Mouse (Mus musculus): ENCODE measurements around the gene Nat8f6. TPM values are rescaled to one million over a fixed set of nuclear protein-coding genes. Genes with fewer than 3 reads are reported as not detected.
"Not testable (repeated sequence)": the region's sequence is repeated elsewhere in the genome, so short reads cannot be mapped to it uniquely, and the experiment has no call there.

Nat8f6 gene
- polyA plus RNA-seq, 1 experiment from 2014 or later, result not detected

- H3K27me3 ChIP-seq, result no peaks in the 10 kb centered on the region
- H3K27ac ChIP-seq, result no peak within 1 kb of the TSS
- no peaks in the 10 kb centered on the region for H3K9me3 ChIP-seq
- H3K4me2 ChIP-seq (replicated peaks), result no peak within 1 kb of the TSS
- no peak within 1 kb of the TSS for H3K4me3 ChIP-seq
- H3K4me1 ChIP-seq, result no peaks in the 10 kb centered on the region
- no peak within 1 kb of the TSS for H3K9ac ChIP-seq
- WGBS, result 82% methylated on average over 7 of the region's 7 CpGs
- ATAC-seq (ENCODE audit: insufficient number of reproducible peaks, insufficient read depth, low FRiP score, low TSS enrichment), result no peak
- H3K36me3 ChIP-seq, result no peaks in the 10 kb centered on the region
Measured at GRCm38 (mm10) chr6:85831796-85832321, 11.1 kb upstream of the Nat8f6 start, which contains the start of gene Nat8. Gene Nat8 (minus strand): TSS chr6:85832082.

- no peaks in the 10 kb centered on the region for H3K36me3 ChIP-seq
- H3K9me3 ChIP-seq, result no peaks in the 10 kb centered on the region
- H3K9ac ChIP-seq, result no peak overlapping the region
- H3K4me1 ChIP-seq, result no peaks in the 10 kb centered on the region
- no peak for ATAC-seq (ENCODE audit: insufficient number of reproducible peaks, insufficient read depth, low FRiP score, low TSS enrichment)
- H3K4me3 ChIP-seq, result no peak overlapping the region
- H3K27ac ChIP-seq, result no peak overlapping the region
- H3K27me3 ChIP-seq, result no peaks in the 10 kb centered on the region
- no peak overlapping the region for H3K4me2 ChIP-seq (replicated peaks)
- 50% methylated on average over 1 of the region's 1 CpGs for WGBS
Measured at GRCm38 (mm10) chr6:85829462-85829861, 8.7 kb upstream of the Nat8f6 start.

GRCm38 (mm10) chr6:85825886-85826285, 5.1 kb upstream of the Nat8f6 start:
- Histone ChIP-seq H3K4me3 (no peak overlapping the region), H3K27ac (no peak overlapping the region), H3K9me3 (no peaks in the 10 kb centered on the region), H3K9ac (no peak overlapping the region), H3K4me1 (no peaks in the 10 kb centered on the region), H3K4me2 (replicated peaks) (no peak overlapping the region), H3K27me3 (no peaks in the 10 kb centered on the region), H3K36me3 (no peaks in the 10 kb centered on the region)
- 91% methylated on average over 2 of the region's 2 CpGs for WGBS
- no peak for ATAC-seq (ENCODE audit: insufficient number of reproducible peaks, insufficient read depth, low FRiP score, low TSS enrichment)

- H3K9me3 ChIP-seq, result no peaks in the 10 kb centered on the region
- H3K36me3 ChIP-seq, result no peaks in the 10 kb centered on the region
- no peaks in the 10 kb centered on the region for H3K27me3 ChIP-seq
- ATAC-seq (ENCODE audit: insufficient number of reproducible peaks, insufficient read depth, low FRiP score, low TSS enrichment), result no peak
- no peak overlapping the region for H3K4me3 ChIP-seq
- H3K4me1 ChIP-seq, result no peaks in the 10 kb centered on the region
- WGBS, result 91% methylated on average over 1 of the region's 1 CpGs
- no peak overlapping the region for H3K9ac ChIP-seq
- H3K27ac ChIP-seq, result no peak overlapping the region
- H3K4me2 ChIP-seq (replicated peaks), result no peak overlapping the region
Measured at GRCm38 (mm10) chr6:85823382-85824090, 2.8 kb upstream of the Nat8f6 start.

- no peak for ATAC-seq (ENCODE audit: insufficient number of reproducible peaks, insufficient read depth, low FRiP score, low TSS enrichment)
- H3K9ac ChIP-seq, result no peak overlapping the region
- 79% methylated on average over 4 of the region's 4 CpGs for WGBS
- H3K27ac ChIP-seq, result no peak overlapping the region
- no peaks in the 10 kb centered on the region for H3K27me3 ChIP-seq
- no peaks in the 10 kb centered on the region for H3K4me1 ChIP-seq
- no peak overlapping the region for H3K4me3 ChIP-seq
- no peak overlapping the region for H3K4me2 ChIP-seq (replicated peaks)
- H3K36me3 ChIP-seq, result no peaks in the 10 kb centered on the region
- no peaks in the 10 kb centered on the region for H3K9me3 ChIP-seq
Measured at GRCm38 (mm10) chr6:85822286-85822685, 1.5 kb upstream of the Nat8f6 start.

- 53% methylated on average over 1 of the region's 1 CpGs for whole genome bisulfite sequencing
- Histone ChIP-seq H3K36me3 (no peaks in the 10 kb centered on the region), H3K9me3 (no peaks in the 10 kb centered on the region), H3K4me2 (replicated peaks) (no peak overlapping the region), H3K4me3 (no peak overlapping the region), H3K4me1 (no peaks in the 10 kb centered on the region), H3K27ac (no peak overlapping the region), H3K9ac (no peak overlapping the region), H3K27me3 (no peaks in the 10 kb centered on the region)
- ATAC-seq (ENCODE audit: insufficient number of reproducible peaks, insufficient read depth, low FRiP score, low TSS enrichment), result no peak
Measured at GRCm38 (mm10) chr6:85818338-85818737, 2.4 kb downstream of the Nat8f6 start.

GRCm38 (mm10) chr6:85813339-85813738, 7.4 kb downstream of the Nat8f6 start:
- H3K4me3 ChIP-seq, result no peak overlapping the region
- no peaks in the 10 kb centered on the region for H3K36me3 ChIP-seq
- no peaks in the 10 kb centered on the region for H3K4me1 ChIP-seq
- no peak overlapping the region for H3K27ac ChIP-seq
- H3K4me2 ChIP-seq (replicated peaks), result no peak overlapping the region
- no peak for ATAC-seq (ENCODE audit: insufficient number of reproducible peaks, insufficient read depth, low FRiP score, low TSS enrichment)
- no peaks in the 10 kb centered on the region for H3K27me3 ChIP-seq
- no peaks in the 10 kb centered on the region for H3K9me3 ChIP-seq
- H3K9ac ChIP-seq, result no peak overlapping the region
- 82% methylated on average over 2 of the region's 2 CpGs for WGBS

- H3K4me1 ChIP-seq; ATAC-seq (ENCODE audit: insufficient number of reproducible peaks, insufficient read depth, low FRiP score, low TSS enrichment); H3K9me3 ChIP-seq; H3K27me3 ChIP-seq; H3K27ac ChIP-seq; H3K9ac ChIP-seq; H3K4me2 ChIP-seq (replicated peaks); H3K4me3 ChIP-seq; H3K36me3 ChIP-seq: not testable (repeated sequence)
- 54% methylated on average over 3 of the region's 3 CpGs for WGBS
Measured at GRCm38 (mm10) chr6:85810942-85811537, 9.7 kb downstream of the Nat8f6 start.

GRCm38 (mm10) chr6:85810514-85810913, 10.2 kb downstream of the Nat8f6 start:
- H3K9ac ChIP-seq; H3K9me3 ChIP-seq; H3K4me3 ChIP-seq; H3K4me1 ChIP-seq; H3K36me3 ChIP-seq; H3K4me2 ChIP-seq (replicated peaks); ATAC-seq (ENCODE audit: insufficient number of reproducible peaks, insufficient read depth, low FRiP score, low TSS enrichment); H3K27ac ChIP-seq; H3K27me3 ChIP-seq: not testable (repeated sequence)
- WGBS, result 73% methylated on average over 3 of the region's 3 CpGs

- not testable (repeated sequence) for ATAC-seq (ENCODE audit: insufficient number of reproducible peaks, insufficient read depth, low FRiP score, low TSS enrichment); H3K4me3 ChIP-seq; H3K4me1 ChIP-seq; H3K27me3 ChIP-seq; H3K27ac ChIP-seq; H3K4me2 ChIP-seq (replicated peaks); H3K9ac ChIP-seq; H3K9me3 ChIP-seq; H3K36me3 ChIP-seq
- WGBS, result 71% methylated on average over 3 of the region's 3 CpGs
Measured at GRCm38 (mm10) chr6:85809784-85810183, 11.0 kb downstream of the Nat8f6 start.

- not testable (repeated sequence) for H3K36me3 ChIP-seq; ATAC-seq (ENCODE audit: insufficient number of reproducible peaks, insufficient read depth, low FRiP score, low TSS enrichment); H3K9ac ChIP-seq; H3K27me3 ChIP-seq; H3K27ac ChIP-seq; H3K4me3 ChIP-seq; H3K4me1 ChIP-seq; H3K9me3 ChIP-seq; H3K4me2 ChIP-seq (replicated peaks)
- WGBS, result 81% methylated on average over 5 of the region's 5 CpGs
Measured at GRCm38 (mm10) chr6:85803180-85803579, 17.6 kb downstream of the Nat8f6 start.

- H3K27ac ChIP-seq; H3K27me3 ChIP-seq; H3K4me1 ChIP-seq; H3K36me3 ChIP-seq; H3K9me3 ChIP-seq; H3K9ac ChIP-seq; H3K4me2 ChIP-seq (replicated peaks); ATAC-seq (ENCODE audit: insufficient number of reproducible peaks, insufficient read depth, low FRiP score, low TSS enrichment); H3K4me3 ChIP-seq: not testable (repeated sequence)
- WGBS, result 65% methylated on average over 13 of the region's 13 CpGs
Measured at GRCm38 (mm10) chr6:85765532-85765931, 55.2 kb downstream of the Nat8f6 start, which contains the start of gene Nat8f3. Gene Nat8f3 (minus strand): TSS chr6:85765754.

Measured in embryonic facial prominence, embryonic 12.5 days (tissue).